In the genomic region with DNA sequence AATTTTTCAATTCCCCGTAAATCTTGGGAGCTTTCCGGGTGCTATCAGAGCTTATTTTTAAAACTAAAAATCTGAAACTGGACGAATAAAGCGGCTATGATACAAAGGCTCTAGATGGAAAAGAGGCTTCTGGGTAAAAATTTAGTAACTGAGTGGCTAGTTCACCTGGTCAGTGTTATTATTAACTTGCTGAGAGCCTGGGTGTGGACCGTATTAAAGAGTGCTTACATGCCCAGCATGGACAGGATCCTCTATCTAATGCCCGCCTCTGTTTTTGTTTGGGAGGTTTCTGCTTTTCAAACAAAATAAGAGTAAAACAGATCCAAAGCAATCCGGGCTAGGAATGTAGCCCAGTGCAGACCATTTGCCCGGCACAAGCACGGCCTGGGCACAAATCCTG, we compare ENCODE assay signal across 23 mouse cellular contexts. TPM values are rescaled to one million over a fixed set of nuclear protein-coding genes. Genes with fewer than 3 reads are reported as not detected.
A peak's percentile ranks its signal among the peaks of the same experiment; 100 is the strongest.
DNase-seq lines count a peak whose midpoint lies in the region; ATAC-seq and TF ChIP-seq lines count a peak whose summit lies in the region.
"Had no signal": no experiment of that assay in that cellular context is flagged by ENCODE, and none has a peak within 500 bp of the region (broad histone marks: within the 10 kb centered on the region; RNA-seq: fewer than 3 reads in every experiment).

No protein-coding gene starts in this region.

- H3K27me3 ChIP-seq in kidney, adult 2 months (replicated peaks; ENCODE audit: control insufficient read depth, insufficient read depth, low read length): no peaks in the 10 kb centered on the region
- H3K27me3 ChIP-seq in kidney, embryonic 14.5 days (ENCODE audit: control insufficient read depth, insufficient read depth, low read length): no peaks in the 10 kb centered on the region
- H3K27me3 ChIP-seq in kidney, embryonic 16.5 days (ENCODE audit: insufficient read depth, low read length): no peaks in the 10 kb centered on the region
- H3K27me3 ChIP-seq: CH12.LX, Patski had no signal

- no peak overlapping the region for H3K27ac ChIP-seq in kidney, adult 2 months (ENCODE audit: insufficient read depth, low read depth, low read length)
- H3K27ac ChIP-seq in kidney, embryonic 14.5 days (ENCODE audit: low read depth, low read length): no peak overlapping the region
- H3K27ac ChIP-seq in kidney, embryonic 16.5 days (ENCODE audit: low read length): peak overlapping the region; percentile 8; the same call in 1 of the 2 replicates

- no peak for TF ChIP-seq POLR2A in kidney, adult 2 months (IDR thresholded peaks at IDR 0.05; ENCODE audit: low read depth, low read length)

- H3K9me3 ChIP-seq in kidney, embryonic 14.5 days (ENCODE audit: control insufficient read depth, low read length): no peaks in the 10 kb centered on the region
- H3K9me3 ChIP-seq in kidney, embryonic 16.5 days (ENCODE audit: low read length): no peaks in the 10 kb centered on the region
- H3K9me3 ChIP-seq: G1E had no signal

- no peak for TF ChIP-seq CTCF in kidney, adult 2 months (conservative IDR thresholded peaks at IDR 0.05; ENCODE audit: insufficient read depth, insufficient read length, low read depth, low read length)

- H3K4me1 ChIP-seq in kidney, adult 2 months (ENCODE audit: control insufficient read depth, insufficient read depth, low read length): peaks cover 24% of the 10 kb centered on the region
- peaks cover 17% of the 10 kb centered on the region for H3K4me1 ChIP-seq in kidney, embryonic 14.5 days (ENCODE audit: control insufficient read depth, insufficient read depth, low read length)
- peaks cover 22% of the 10 kb centered on the region for H3K4me1 ChIP-seq in kidney, embryonic 16.5 days (ENCODE audit: insufficient read depth, low read length)

- DNase-seq in kidney, adult 2 months: peak; percentile 79
- peak; percentile 77 for DNase-seq in kidney, adult 9 months
- no peak for DNase-seq in kidney, adult 18-20 months
- DNase-seq in kidney, postnatal 25 days: no peak
- DNase-seq in kidney, postnatal 14 days: peak; percentile 44
- no peak for DNase-seq in kidney, postnatal 10 days
- DNase-seq: adrenal gland, adult 2 months; adrenal gland, adult 8-10 months; adrenal gland, postnatal 10 days; adrenal gland, postnatal 14 days; adrenal gland, postnatal 25 days; adrenal gland, postnatal 36 days; B cell, adult 2 months; cerebellum, adult 11 months; cerebellum, adult 11-12 months had no signal

- no peaks in the 10 kb centered on the region for H3K36me3 ChIP-seq in kidney, adult 2 months (ENCODE audit: control insufficient read depth, insufficient read depth, low read length)
- H3K36me3 ChIP-seq in kidney, embryonic 14.5 days (ENCODE audit: control insufficient read depth, insufficient read depth, low read length): peaks cover 19% of the 10 kb centered on the region
- peaks cover 8% of the 10 kb centered on the region for H3K36me3 ChIP-seq in kidney, embryonic 16.5 days (ENCODE audit: insufficient read depth, low read length)
- H3K36me3 ChIP-seq: G1E had no signal

- WGBS in kidney, adult 2 months: 55% methylated on average over 9 of the region's 9 CpGs
- 89% methylated on average over 9 of the region's 9 CpGs for WGBS in kidney, embryonic 14.5 days
- WGBS in kidney, embryonic 16.5 days: 87% methylated on average over 9 of the region's 9 CpGs

- no peak overlapping the region for H3K4me2 ChIP-seq in kidney, embryonic 14.5 days (replicated peaks; ENCODE audit: low read depth, low read length)
- H3K4me2 ChIP-seq in kidney, embryonic 16.5 days (replicated peaks; ENCODE audit: low read depth, low read length): no peak overlapping the region

- no peak for ATAC-seq in kidney, embryonic 14.5 days (ENCODE audit: low FRiP score, low TSS enrichment)
- no peak for ATAC-seq in kidney, embryonic 16.5 days (ENCODE audit: low FRiP score, low TSS enrichment)
- ATAC-seq: activated CD4-positive, CD25-positive, alpha-beta regulatory T cell, adult 4 months; CD4-positive, CD25-positive, alpha-beta regulatory T cell, adult 4 months; Patski had no signal

- no peak overlapping the region for H3K4me3 ChIP-seq in kidney, adult 2 months (ENCODE audit: insufficient read depth, low read depth, low read length)
- H3K4me3 ChIP-seq in kidney, embryonic 14.5 days (ENCODE audit: low read length): no peak overlapping the region
- no peak overlapping the region for H3K4me3 ChIP-seq in kidney, embryonic 16.5 days (ENCODE audit: low read length)

- no peak overlapping the region for H3K9ac ChIP-seq in kidney, embryonic 14.5 days (ENCODE audit: low read depth, low read length)
- H3K9ac ChIP-seq in kidney, embryonic 16.5 days (replicated peaks; ENCODE audit: low read length): no peak overlapping the region

RNA-seq across cellular contexts. Expression of gene Atp6v0a4, which starts 16.0 kb away (rescaled TPM):
- 259 and 302 TPM in 2 replicates for polyA plus RNA-seq in kidney, adult 2 months (2012; rRNA removed)
- polyA plus RNA-seq in kidney, embryonic 14.5 days (2014; fragmentation: Nextera tagmentation; extraction: Ambion mirVana): 2.6 and 3.0 TPM in 2 replicates
- polyA plus RNA-seq in kidney, embryonic 16.5 days (2015; fragmentation: Nextera tagmentation; extraction: Ambion mirVana): 21.8 and 28.9 TPM in 2 replicates
- polyA plus RNA-seq: activated CD4-positive, CD25-positive, alpha-beta regulatory T cell, adult 4 months; CD4-positive, CD25-positive, alpha-beta regulatory T cell, adult 4 months; G1E had no signal

RNA-seq across cellular contexts. Expression of gene Tmem213, which starts 31.3 kb away (rescaled TPM):
- polyA plus RNA-seq in kidney, adult 2 months (2012; rRNA removed): 240 and 279 TPM in 2 replicates
- 19.9 and 22.2 TPM in 2 replicates for polyA plus RNA-seq in kidney, embryonic 14.5 days (2014; fragmentation: Nextera tagmentation; extraction: Ambion mirVana)
- polyA plus RNA-seq in kidney, embryonic 16.5 days (2015; fragmentation: Nextera tagmentation; extraction: Ambion mirVana): 69.8 and 72.7 TPM in 2 replicates
- polyA plus RNA-seq: activated CD4-positive, CD25-positive, alpha-beta regulatory T cell, adult 4 months; adrenal gland, adult 2 months; C2C12; CD4-positive, CD25-positive, alpha-beta regulatory T cell, adult 4 months; G1E; Patski had no signal

Comparison
In these comparisons a context has a peak if more than half of its experiments do, and no peak if none do; other contexts are left out.
1. DNase-seq: peak in kidney, adult 2 months (single experiment), kidney, adult 9 months (single experiment) and kidney, postnatal 14 days (single experiment); none in kidney, adult 18-20 months (single experiment), kidney, postnatal 25 days (0 of 2) and kidney, postnatal 10 days (single experiment).